Mouse (Mus musculus) liver, embryonic 13.5 days (tissue): ENCODE measurements around the gene Slc25a28. TPM values are rescaled to one million over a fixed set of nuclear protein-coding genes. Genes with fewer than 3 reads are reported as not detected.
A peak's percentile ranks its signal among the peaks of the same experiment; 100 is the strongest.

Experiments
- ATAC-seq: fragments of 200-750 bp; cut with Nextera tagmentation; 2 replicates; pipeline ENCODE4 v1.8.0; 2017; ENCODE audit warnings: low read depth, mild to moderate bottlenecking, moderate number of reproducible peaks, moderate library complexity
- DNase-seq: peaks from one replicate; pipeline ENCODE4 v3.0.0; 2022
- H3K27ac ChIP-seq: fragments of 300-500 bp; sonication (generic); 2 replicates; pipeline ENCODE4 v1.5.1; 2015; ENCODE audit warnings: moderate library complexity, mild to moderate bottlenecking, inconsistent platforms
- H3K27me3 ChIP-seq: fragments of 300-500 bp; sonication (generic); 2 replicates; pipeline ENCODE4 v1.6.1; 2015; ENCODE audit warnings: mild to moderate bottlenecking, inconsistent platforms
- H3K36me3 ChIP-seq: fragments of 300-500 bp; sonication (generic); 2 replicates; pipeline ENCODE4 v1.6.1; 2015; ENCODE audit warnings: mild to moderate bottlenecking, inconsistent platforms
- H3K4me1 ChIP-seq: fragments of 300-500 bp; sonication (generic); replicated peaks from 2 replicates; pipeline ENCODE4 v1.6.1; 2015; ENCODE audit warnings: inconsistent platforms
- H3K4me2 ChIP-seq: fragments of 300-500 bp; sonication (generic); 2 replicates; pipeline ENCODE4 v1.6.1; 2015; ENCODE audit warnings: inconsistent platforms, mild to moderate bottlenecking, moderate library complexity
- H3K4me3 ChIP-seq: fragments of 300-500 bp; sonication (generic); replicated peaks from 2 replicates; pipeline ENCODE4 v1.5.1; 2015; ENCODE audit warnings: mild to moderate bottlenecking, inconsistent platforms
- H3K9ac ChIP-seq: fragments of 300-500 bp; sonication (generic); 2 replicates; pipeline ENCODE4 v1.6.1; 2015; ENCODE audit warnings: mild to moderate bottlenecking, inconsistent platforms
- H3K9me3 ChIP-seq: fragments of 300-500 bp; sonication (generic); replicated peaks from 2 replicates; pipeline ENCODE4 v1.6.1; 2016; ENCODE audit warnings: inconsistent platforms
- whole genome bisulfite sequencing: fragments of 180-500 bp; shearing (Covaris S2); methylation state at CpG from one replicate; pipeline ENCODE4 v1.1.7; 2015; ENCODE audit not compliant: insufficient replicate concordance; 5-methylcytosine and 5-hydroxymethylcytosine counted together
- polyA plus RNA-seq: library from polyadenylated mRNA; unstranded; fragments of >200 nt; fragmentation: Nextera tagmentation; extraction: Ambion mirVana; gene quantifications from 2 replicates; pipeline ENCODE4 v1.2.1, GENCODE M21; 2015

The Slc25a28 gene
- polyA plus RNA-seq, 1 experiment from 2014 or later: 6.3 TPM

GRCm38 (mm10) chr19:43699763-43700155 is 25.1 kb upstream of the Slc25a28 start:
- no peak overlapping the region for H3K4me3 ChIP-seq
- DNase-seq (no peak), ATAC-seq (no peak)
- WGBS: 70% methylated on average over 6 of the region's 6 CpGs
- no peaks in the 10 kb centered on the region for H3K27me3 ChIP-seq
- H3K36me3 ChIP-seq: peaks cover 16% of the 10 kb centered on the region
- peaks cover 10% of the 10 kb centered on the region for H3K4me1 ChIP-seq
- H3K9ac ChIP-seq: no peak overlapping the region
- H3K27ac ChIP-seq: no peak overlapping the region
- H3K9me3 ChIP-seq: no peaks in the 10 kb centered on the region
- H3K4me2 ChIP-seq: no peak overlapping the region

- no peak for ATAC-seq
- Histone ChIP-seq H3K27me3 (no peaks in the 10 kb centered on the region), H3K36me3 (peaks cover 15% of the 10 kb centered on the region; the same call in 1 of the 2 replicates), H3K27ac (no peak overlapping the region), H3K4me3 (no peak overlapping the region), H3K4me1 (peaks cover 10% of the 10 kb centered on the region), H3K9ac (no peak overlapping the region), H3K9me3 (no peaks in the 10 kb centered on the region), H3K4me2 (no peak overlapping the region)
- no peak for DNase-seq
- 75% methylated on average over 11 of the region's 11 CpGs for WGBS
Observed at GRCm38 (mm10) chr19:43699021-43699762, 24.5 kb upstream of the Slc25a28 start.

- no peaks in the 10 kb centered on the region for H3K9me3 ChIP-seq
- ATAC-seq (no peak), DNase-seq (no peak)
- peaks cover 15% of the 10 kb centered on the region; the same call in 1 of the 2 replicates for H3K36me3 ChIP-seq
- H3K4me1 ChIP-seq: peaks cover 10% of the 10 kb centered on the region
- no peak overlapping the region for H3K9ac ChIP-seq
- H3K27me3 ChIP-seq: no peaks in the 10 kb centered on the region
- WGBS: 78% methylated on average over 5 of the region's 5 CpGs
- H3K4me2 ChIP-seq: no peak overlapping the region
- H3K27ac ChIP-seq: no peak overlapping the region
- H3K4me3 ChIP-seq: no peak overlapping the region
Observed at GRCm38 (mm10) chr19:43697666-43698370, 23.1 kb upstream of the Slc25a28 start.

- H3K9ac ChIP-seq: no peak overlapping the region
Observed at GRCm38 (mm10) chr19:43695514-43695964, 20.9 kb upstream of the Slc25a28 start.

GRCm38 (mm10) chr19:43692815-43693214 is 18.1 kb upstream of the Slc25a28 start:
- H3K4me3 ChIP-seq: no peak overlapping the region
- H3K27ac ChIP-seq: no peak overlapping the region
- peaks cover 23% of the 10 kb centered on the region for H3K4me1 ChIP-seq
- ATAC-seq (no peak), DNase-seq (no peak)
- H3K9ac ChIP-seq: no peak overlapping the region
- H3K4me2 ChIP-seq: no peak overlapping the region
- no peaks in the 10 kb centered on the region for H3K27me3 ChIP-seq
- no peaks in the 10 kb centered on the region for H3K9me3 ChIP-seq
- 83% methylated on average over 14 of the region's 14 CpGs for WGBS
- H3K36me3 ChIP-seq: peaks cover 6% of the 10 kb centered on the region; the same call in 1 of the 2 replicates

More at GRCm38 (mm10) chr19:43695514-43695964, 20.9 kb upstream of the Slc25a28 start:
- ATAC-seq (no peak; the same call in 1 of the 2 replicates), DNase-seq (no peak)
- H3K27me3 ChIP-seq: no peaks in the 10 kb centered on the region
- no peak overlapping the region for H3K4me3 ChIP-seq
- peaks cover 10% of the 10 kb centered on the region for H3K4me1 ChIP-seq
- peaks cover 11% of the 10 kb centered on the region; the same call in 1 of the 2 replicates for H3K36me3 ChIP-seq
- H3K9me3 ChIP-seq: no peaks in the 10 kb centered on the region
- no peak overlapping the region for H3K27ac ChIP-seq
- no peak overlapping the region for H3K4me2 ChIP-seq
- 39% methylated on average over 10 of the region's 10 CpGs for WGBS

- Histone ChIP-seq H3K27ac (peak within 1 kb of the TSS; percentile 44; the same call in 1 of the 2 replicates), H3K4me2 (peak within 1 kb of the TSS; percentile 97), H3K36me3 (peaks cover 6% of the 10 kb centered on the region; the same call in 1 of the 2 replicates), H3K4me1 (peaks cover 14% of the 10 kb centered on the region), H3K4me3 (peak within 1 kb of the TSS; percentile 86), H3K9ac (peak within 1 kb of the TSS; percentile 83), H3K27me3 (no peaks in the 10 kb centered on the region), H3K9me3 (no peaks in the 10 kb centered on the region)
- peak; percentile 96 for DNase-seq
- under 1% methylated on average over 60 of the region's 60 CpGs for WGBS
- peak; percentile 99 for ATAC-seq
Observed at GRCm38 (mm10) chr19:43689419-43690246, 15.0 kb upstream of the Slc25a28 start, which contains the start of gene Entpd7. Gene Entpd7 (plus strand): TSS chr19:43689672.

GRCm38 (mm10) chr19:43681541-43681940 is 6.9 kb upstream of the Slc25a28 start:
- Histone ChIP-seq H3K27me3 (no peaks in the 10 kb centered on the region), H3K9me3 (no peaks in the 10 kb centered on the region), H3K4me1 (peaks cover 15% of the 10 kb centered on the region), H3K4me3 (no peak overlapping the region), H3K9ac (no peak overlapping the region), H3K36me3 (no peaks in the 10 kb centered on the region), H3K4me2 (no peak overlapping the region), H3K27ac (no peak overlapping the region)
- no peak for ATAC-seq
- no peak for DNase-seq
- 59% methylated on average over 4 of the region's 4 CpGs for WGBS

- Histone ChIP-seq H3K27ac (peak overlapping the region; percentile 65), H3K27me3 (no peaks in the 10 kb centered on the region), H3K4me1 (peaks cover 21% of the 10 kb centered on the region), H3K4me3 (no peak overlapping the region), H3K9me3 (no peaks in the 10 kb centered on the region), H3K36me3 (no peaks in the 10 kb centered on the region), H3K9ac (no peak overlapping the region), H3K4me2 (no peak overlapping the region)
- no peak for DNase-seq
- WGBS: 21% methylated on average over 10 of the region's 10 CpGs
- ATAC-seq: no peak
Observed at GRCm38 (mm10) chr19:43679474-43679981, 4.8 kb upstream of the Slc25a28 start.

GRCm38 (mm10) chr19:43678467-43679003 is 3.9 kb upstream of the Slc25a28 start:
- Histone ChIP-seq H3K27me3 (no peaks in the 10 kb centered on the region), H3K9ac (no peak overlapping the region), H3K36me3 (no peaks in the 10 kb centered on the region), H3K4me3 (no peak overlapping the region), H3K9me3 (no peaks in the 10 kb centered on the region), H3K4me2 (no peak overlapping the region), H3K27ac (peak overlapping the region; percentile 65; the same call in 1 of the 2 replicates), H3K4me1 (peaks cover 23% of the 10 kb centered on the region)
- ATAC-seq: no peak
- no peak for DNase-seq
- 65% methylated on average over 8 of the region's 8 CpGs for WGBS

- Histone ChIP-seq H3K9ac (peak overlapping the region; percentile 80), H3K4me2 (peak overlapping the region; percentile 90), H3K27me3 (no peaks in the 10 kb centered on the region), H3K36me3 (no peaks in the 10 kb centered on the region), H3K4me3 (peak overlapping the region; percentile 70), H3K9me3 (no peaks in the 10 kb centered on the region), H3K27ac (peak overlapping the region; percentile 93), H3K4me1 (peaks cover 44% of the 10 kb centered on the region)
- ATAC-seq: peak; percentile 2
- DNase-seq: no peak
- 1% methylated on average over 43 of the region's 43 CpGs for WGBS
Observed at GRCm38 (mm10) chr19:43675525-43676400, 1.1 kb upstream of the Slc25a28 start.
